Mouse (Mus musculus): ENCODE results near the gene Ncan.

Ncan gene

GRCm38 (mm10) chr8:70120667-70121066 is at the start of gene Ncan:
Ncan (minus strand) TSS chr8:70120873.
- DNase-seq (ENCODE audit: low spot score in 2 of 2): peak in 1 of 2 experiments; percentile 44

- no peak for DNase-seq (ENCODE audit: low spot score in 2 of 2)
Measured at GRCm38 (mm10) chr8:70170116-70170515, 49.4 kb upstream of the Ncan start.

- DNase-seq (ENCODE audit: low spot score in 2 of 2): peak; percentile 70 to 87
Measured at GRCm38 (mm10) chr8:70166504-70167110, 45.9 kb upstream of the Ncan start.

DNA sequence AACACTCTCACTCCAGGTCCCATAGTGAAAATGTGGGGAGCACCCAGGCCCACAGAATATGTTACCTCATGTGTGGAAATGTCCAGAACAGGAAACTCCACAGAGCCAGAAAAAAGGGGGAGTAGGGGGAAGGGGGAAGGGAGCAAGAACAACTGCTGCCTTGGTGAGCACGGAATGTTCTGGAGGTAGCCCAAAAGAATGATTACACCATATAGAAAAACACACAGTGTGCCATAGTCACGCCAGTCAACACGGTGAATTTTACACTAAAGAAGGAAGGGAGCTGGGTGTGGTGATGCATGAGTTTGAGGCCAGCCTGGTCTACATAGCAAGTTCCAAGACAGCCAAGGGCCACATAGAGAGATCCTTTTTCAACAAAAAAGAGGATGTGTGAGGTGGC is 42.6 kb upstream of the Ncan start:
- DNase-seq (ENCODE audit: low spot score in 2 of 2): no peak

GRCm38 (mm10) chr8:70160015-70160414 is 39.3 kb upstream of the Ncan start:
- DNase-seq (ENCODE audit: low spot score in 2 of 2): peak in 1 of 2 experiments; percentile 63

DNA sequence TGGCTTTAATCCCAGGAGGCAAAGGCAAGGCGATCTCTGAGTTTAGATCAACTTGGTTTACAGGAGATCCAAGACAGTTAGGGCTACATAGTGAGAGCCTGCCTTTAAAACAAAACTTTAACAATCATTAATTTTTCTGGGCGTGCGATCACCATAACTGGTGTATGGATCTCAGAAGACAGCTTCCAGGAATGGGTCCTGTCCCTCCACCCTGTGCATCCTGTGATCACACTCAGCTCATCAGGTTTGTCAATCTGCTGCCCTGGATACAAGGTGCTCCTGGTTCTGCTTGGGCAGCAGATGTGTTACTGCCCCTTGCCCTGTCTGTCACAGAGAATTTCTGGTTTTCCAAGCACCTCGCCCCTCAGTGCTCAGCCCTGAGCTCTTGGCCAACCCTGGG is 38.5 kb upstream of the Ncan start:
- no peak for DNase-seq (ENCODE audit: low spot score in 2 of 2)

DNA sequence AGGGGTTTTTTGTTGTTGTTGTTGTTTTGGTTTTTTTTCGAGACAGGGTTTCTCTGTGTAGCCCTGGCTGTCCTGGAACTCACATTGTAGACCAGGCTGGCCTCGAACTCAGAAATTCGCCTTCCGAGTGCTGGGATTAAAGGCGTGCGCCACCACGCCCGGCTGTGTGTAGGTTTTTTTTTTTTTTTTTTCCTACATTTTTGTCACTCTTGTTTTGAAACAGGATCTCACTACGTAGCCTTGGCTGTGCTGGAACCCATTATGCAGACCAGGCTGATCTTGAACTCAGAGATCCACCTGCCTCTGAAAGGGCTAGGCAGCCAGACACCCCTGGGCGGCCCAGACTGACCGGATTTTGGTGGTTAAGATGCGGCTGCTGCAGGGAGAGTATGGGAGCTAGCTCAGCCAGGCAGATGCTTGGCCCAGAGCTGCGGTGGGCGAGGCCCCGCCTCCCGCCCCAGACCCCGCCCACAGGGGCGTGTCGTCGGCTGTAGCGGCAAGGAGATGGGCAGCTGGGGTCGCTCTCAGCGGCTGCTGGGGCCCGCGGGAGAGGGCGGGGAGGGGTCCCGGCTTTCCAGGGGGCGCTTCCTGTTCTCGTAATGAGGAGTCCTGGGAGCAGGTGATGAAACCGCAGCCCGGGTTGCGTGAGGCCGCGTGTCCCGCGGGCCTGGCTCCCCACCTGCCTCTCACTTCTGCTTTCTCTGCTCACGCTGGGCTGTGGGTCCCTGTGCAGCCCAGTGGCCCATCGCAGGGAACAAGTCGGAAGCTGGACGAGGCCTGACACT is 37.6 kb upstream of the Ncan start:
- peak; percentile 73 to 79 for DNase-seq (ENCODE audit: low spot score in 2 of 2)

DNA sequence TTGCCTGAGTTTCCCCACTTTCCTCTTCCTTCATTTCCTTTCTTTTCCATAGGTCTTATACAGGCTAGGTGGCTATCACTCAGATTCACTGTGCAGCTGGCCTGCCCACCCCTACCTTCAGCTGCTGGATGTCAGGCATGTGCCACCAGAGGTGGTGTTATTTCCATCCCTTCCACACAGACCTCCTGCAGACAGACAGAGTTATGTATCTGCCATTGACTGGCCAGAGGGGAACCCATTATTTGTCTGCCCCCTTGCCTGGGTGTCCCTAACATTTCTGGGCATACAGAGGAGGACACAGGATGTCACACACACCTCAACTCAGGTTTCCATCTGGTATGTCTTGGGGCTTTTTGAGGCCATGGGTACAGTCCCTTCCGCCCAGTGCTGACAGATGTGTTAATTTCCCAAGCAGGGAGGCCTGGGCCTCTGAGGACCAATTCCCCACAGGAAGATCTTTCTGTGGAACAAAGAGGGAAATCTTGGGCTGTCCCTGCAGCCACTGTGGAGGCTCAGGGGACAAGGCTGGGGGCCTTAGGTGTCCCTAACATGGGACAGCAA is 36.6 kb upstream of the Ncan start:
- no peak for DNase-seq (ENCODE audit: low spot score in 2 of 2)

DNA sequence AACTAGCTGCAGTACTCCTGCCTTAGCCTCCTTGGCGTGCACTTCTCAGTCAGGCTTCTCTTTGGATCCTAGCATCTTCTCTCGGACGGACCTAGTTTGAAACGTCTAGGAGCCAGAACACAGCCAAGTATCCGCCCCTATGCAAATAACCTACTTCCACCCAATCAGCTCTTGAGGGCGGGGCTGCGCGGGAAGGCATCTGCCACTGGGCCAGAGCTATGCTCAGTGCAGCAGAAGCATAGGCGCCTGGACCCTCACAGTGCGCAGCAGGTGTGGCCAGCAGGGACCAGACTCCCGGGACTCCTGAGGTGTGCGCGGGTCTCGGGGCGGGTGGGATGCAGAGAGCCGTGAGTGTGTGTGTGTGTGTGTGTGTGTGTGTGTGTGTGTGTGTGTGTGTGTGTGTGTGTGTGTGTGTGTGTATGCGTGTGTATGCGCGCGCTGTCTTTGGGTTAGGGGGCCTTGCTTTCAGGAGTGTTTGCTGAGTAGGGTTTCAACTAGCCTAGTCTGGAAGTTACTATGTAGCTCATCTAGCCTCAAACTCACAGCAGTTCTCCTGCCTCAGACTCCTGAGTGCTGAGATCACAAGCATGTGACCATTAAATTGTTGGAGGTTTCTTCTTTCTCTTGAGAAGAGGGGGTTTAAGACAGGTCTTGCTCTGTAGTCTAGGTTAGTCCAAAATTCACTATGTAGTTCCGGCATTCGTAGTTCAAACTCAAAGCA is 32.0 kb upstream of the Ncan start:
- peak; percentile 59 to 87 for DNase-seq (ENCODE audit: low spot score in 2 of 2)

DNA sequence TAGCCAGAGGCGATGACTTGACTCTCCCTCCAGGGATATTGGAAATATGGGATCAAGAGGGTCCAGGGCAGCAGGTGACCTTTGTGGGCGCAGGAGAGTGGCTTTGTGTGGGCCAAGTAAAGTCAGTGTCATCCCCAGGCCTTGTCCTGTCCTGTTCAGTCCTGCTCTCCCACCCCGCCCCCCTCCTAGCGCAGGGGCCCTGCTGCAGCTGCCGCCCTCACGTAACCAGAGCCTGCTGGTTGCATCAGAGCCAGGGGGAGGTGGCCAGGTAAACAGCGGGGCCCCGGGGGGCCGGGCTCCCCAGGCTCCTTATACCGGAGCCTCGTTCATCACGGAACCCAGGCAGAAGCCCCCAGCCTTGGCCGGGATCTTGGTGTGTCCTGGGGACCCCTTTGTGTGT is 29.5 kb upstream of the Ncan start:
- DNase-seq (ENCODE audit: low spot score in 2 of 2): no peak

DNA sequence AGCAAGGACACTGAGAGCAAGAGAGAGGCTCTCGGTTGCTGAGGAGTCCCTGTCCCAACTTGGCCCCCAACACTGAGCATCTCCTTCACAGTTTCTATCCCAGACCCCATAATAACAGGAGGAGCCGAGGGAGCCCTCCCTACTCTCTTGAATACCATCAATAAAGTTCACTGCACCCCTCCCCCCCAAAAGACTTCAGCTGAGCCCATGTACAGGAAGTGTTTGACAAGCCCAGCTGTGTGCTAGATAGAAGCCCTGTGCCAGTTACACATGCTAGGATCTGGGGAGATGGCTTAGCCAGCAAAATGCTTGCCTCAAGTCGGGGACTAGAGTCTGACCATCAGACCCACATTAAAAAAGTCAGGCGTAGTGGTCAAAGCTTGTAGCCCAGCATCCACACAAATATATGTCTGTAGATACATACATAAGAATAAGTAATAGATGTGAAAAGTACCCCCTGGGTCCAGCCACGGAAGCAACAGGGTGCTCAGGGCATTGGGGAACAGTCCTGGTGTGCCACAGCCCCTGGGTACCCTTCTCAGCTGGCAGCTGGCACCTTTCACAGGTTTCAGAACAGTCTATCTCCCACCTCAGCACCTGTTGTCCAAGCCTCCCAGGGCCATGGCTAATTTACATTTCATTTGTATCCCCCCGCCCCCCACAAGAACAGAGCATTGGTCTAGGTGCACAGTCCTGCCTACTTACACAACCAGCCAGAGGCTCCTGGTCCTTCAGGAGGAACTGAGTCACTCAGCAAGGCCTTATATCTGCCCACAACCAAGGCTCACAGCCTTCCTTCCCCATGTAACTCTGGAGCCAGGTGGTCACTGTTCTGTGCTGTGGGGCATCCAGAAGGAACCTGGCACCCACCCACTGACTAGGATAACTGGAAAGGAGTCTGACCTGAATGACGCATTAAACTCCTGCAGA is 27.3 kb upstream of the Ncan start:
- no peak for DNase-seq (ENCODE audit: low spot score in 2 of 2)

GRCm38 (mm10) chr8:70139981-70140380 is 19.3 kb upstream of the Ncan start:
- no peak for DNase-seq (ENCODE audit: low spot score in 2 of 2)

DNA sequence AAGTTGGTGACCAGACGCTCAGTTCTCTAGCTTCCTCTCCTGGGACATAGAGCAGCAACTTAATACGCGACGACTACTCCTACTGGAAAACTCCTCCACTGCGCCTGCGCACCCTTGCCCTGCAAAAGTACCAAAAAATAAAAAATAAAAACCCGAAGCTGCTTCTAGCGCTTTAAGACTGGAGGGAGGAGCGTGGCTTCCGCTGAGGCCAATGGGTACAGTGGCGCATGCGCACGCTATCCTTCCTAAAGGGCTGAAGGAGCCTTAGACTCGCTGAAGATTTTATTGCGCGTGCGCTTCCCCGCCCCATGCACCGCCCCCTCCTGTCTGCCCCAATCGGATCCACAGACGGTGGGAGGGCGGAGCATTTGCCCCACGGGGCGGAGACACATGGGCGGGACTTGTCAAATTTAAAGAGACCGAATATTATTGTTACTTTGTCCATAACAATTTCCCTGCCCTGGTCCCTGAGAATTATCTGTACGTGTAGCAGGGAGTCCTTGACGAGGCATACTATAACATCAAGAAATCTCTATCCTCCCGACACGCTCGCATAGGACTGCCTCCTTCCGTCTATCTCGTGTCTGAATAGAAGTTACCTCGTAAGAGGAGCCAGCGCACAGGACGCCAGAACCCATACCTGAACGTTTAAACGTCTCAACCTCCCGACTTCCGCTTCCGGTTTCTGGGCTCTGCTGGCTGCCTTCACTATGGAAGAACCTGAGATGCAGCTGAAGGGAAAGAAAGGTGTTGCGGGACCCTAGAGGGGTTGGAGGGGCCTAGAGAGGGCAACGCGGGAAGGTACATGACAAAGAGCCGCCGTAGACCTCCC is 18.6 kb upstream of the Ncan start, which contains the start of the genes Rfxank, Borcs8 and Mef2b:
Rfxank (minus strand) TSS at position 129 of the 832 bp plus-strand sequence.
Borcs8 (plus strand) TSS at position 474 of the 832 bp plus-strand sequence.
Mef2b (plus strand) TSS at position 686 of the 832 bp plus-strand sequence.
- peak; percentile 94 to 99 for DNase-seq (ENCODE audit: low spot score in 2 of 2)

DNA sequence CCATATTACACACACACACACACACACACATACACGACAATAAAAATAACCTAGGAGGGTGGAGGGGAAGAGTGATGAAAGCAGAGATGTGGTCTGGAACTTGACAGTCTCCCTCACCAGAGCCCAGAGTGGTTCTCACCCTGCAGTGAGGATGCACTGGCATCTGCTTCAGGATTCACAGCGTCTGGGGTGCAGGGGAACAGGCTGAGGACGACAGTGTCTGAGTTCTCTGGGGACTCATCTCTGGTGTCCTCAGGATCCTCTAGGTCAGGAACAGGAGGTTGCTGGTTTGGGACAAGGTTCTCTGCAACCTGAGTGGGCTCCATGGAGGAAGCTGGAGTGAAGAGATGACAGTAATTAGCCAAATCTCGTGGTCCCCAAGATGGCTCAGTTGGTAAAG is 17.2 kb upstream of the Ncan start:
- DNase-seq (ENCODE audit: low spot score in 2 of 2): no peak

DNA sequence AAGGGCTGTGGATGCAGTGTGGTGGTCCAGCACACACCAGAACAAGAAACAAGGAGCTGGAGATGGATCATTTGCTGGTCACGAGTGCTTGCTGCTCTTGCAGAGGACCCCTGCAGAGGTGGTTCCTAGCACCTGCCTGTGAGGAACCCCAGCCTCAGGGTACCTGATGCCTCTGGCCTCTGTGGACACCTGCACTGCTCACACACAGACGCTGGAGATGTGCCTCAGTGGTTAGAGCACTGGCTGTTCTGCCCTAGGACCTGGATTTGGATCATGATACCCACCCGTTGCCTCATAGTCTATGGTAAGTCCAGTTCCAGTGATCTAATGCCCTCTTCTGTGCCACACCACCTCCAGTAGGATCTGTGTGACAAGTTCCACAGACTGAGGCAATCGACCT is 15.9 kb upstream of the Ncan start:
- DNase-seq (ENCODE audit: low spot score in 2 of 2): no peak

DNA sequence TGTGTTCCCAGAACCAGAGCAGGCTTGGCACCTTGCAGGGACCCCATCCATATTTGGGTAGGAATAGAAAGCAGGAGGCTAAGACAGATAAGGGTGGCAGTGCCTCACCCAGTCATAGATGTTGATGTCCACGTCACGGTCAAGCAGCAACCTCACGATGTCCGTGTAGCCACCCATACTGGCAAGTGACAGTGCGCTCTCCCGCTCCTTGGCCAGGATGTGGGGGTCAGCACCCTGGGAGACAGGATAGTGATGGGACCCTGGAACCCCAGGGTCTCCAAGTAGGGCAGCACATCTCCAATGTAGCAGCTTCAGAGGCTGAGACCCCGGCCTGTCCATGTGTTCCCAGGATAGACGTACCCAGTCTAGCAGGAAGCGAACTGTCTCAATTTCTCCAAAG is 14.3 kb upstream of the Ncan start:
- no peak for DNase-seq (ENCODE audit: low spot score in 2 of 2)

DNA sequence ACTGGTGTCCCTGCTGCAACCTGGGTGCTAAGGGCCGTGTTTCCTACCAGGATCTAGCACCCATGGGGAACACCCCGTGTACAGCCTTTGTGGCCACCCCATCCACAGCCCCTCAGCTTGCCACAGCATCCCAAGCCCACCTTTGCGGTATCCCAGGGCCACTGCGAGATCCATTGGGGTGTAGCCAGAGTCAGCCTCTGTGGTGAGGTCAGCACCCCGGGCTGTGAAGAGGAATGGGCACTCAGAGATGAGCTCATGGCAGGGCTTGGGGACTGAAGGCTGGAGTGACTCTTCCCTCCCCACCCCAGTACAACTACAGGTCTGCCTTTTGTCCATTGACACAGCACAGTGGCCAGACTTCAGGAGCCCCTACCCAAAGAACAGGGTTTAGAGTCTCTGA is 13.4 kb upstream of the Ncan start:
- DNase-seq (ENCODE audit: low spot score in 2 of 2): no peak

GRCm38 (mm10) chr8:70131166-70131883 is 10.7 kb upstream of the Ncan start, which contains the start of gene Nr2c2ap:
Nr2c2ap (plus strand) TSS chr8:70131333.
- DNase-seq (ENCODE audit: low spot score in 2 of 2): peak; percentile 62 to 90

- no peak for DNase-seq (ENCODE audit: low spot score in 2 of 2)
Measured at GRCm38 (mm10) chr8:70130066-70130465, 9.4 kb upstream of the Ncan start.
